10 mouse cellular contexts compared by ENCODE assay signal in genomic region chr8:105951057-105951659, GRCm38 (mm10). TPM values are rescaled to one million over a fixed set of nuclear protein-coding genes. Genes with fewer than 3 reads are reported as not detected.
DNase-seq lines count a peak whose midpoint lies in the region; ATAC-seq lines count a peak whose summit lies in the region.
"Had no signal": no experiment of that assay in that cellular context is flagged by ENCODE, and none has a peak within 500 bp of the region (broad histone marks: within the 10 kb centered on the region; RNA-seq: fewer than 3 reads in every experiment).

No protein-coding gene starts in this region.

- H3K9ac ChIP-seq in hindbrain, embryonic 11.5 days (ENCODE audit: low read depth, low read length): no peak overlapping the region
- no peak overlapping the region for H3K9ac ChIP-seq in kidney, embryonic 15.5 days
- no peak overlapping the region for H3K9ac ChIP-seq in neural tube, embryonic 14.5 days (replicated peaks; ENCODE audit: low read depth, low read length)

- H3K4me1 ChIP-seq in hindbrain, embryonic 10.5 days (replicated peaks): peaks cover 7% of the 10 kb centered on the region
- H3K4me1 ChIP-seq in hindbrain, embryonic 11.5 days (replicated peaks; ENCODE audit: control insufficient read depth, insufficient read depth, low read length): no peaks in the 10 kb centered on the region
- H3K4me1 ChIP-seq in kidney, embryonic 15.5 days: peaks cover 25% of the 10 kb centered on the region
- H3K4me1 ChIP-seq in neural tube, embryonic 14.5 days (ENCODE audit: control insufficient read depth, insufficient read depth, low read length): no peaks in the 10 kb centered on the region

- no peak overlapping the region for H3K4me2 ChIP-seq in hindbrain, embryonic 11.5 days (replicated peaks; ENCODE audit: low read depth, low read length)
- no peak overlapping the region for H3K4me2 ChIP-seq in kidney, embryonic 15.5 days
- H3K4me2 ChIP-seq in neural tube, embryonic 14.5 days (ENCODE audit: low read depth, low read length): no peak overlapping the region

- H3K27ac ChIP-seq in hindbrain, embryonic 10.5 days: peak overlapping the region; percentile 42
- no peak overlapping the region for H3K27ac ChIP-seq in hindbrain, embryonic 11.5 days (ENCODE audit: low read depth, low read length)
- H3K27ac ChIP-seq in kidney, embryonic 15.5 days: peak overlapping the region; percentile 61
- H3K27ac ChIP-seq in neural tube, embryonic 14.5 days (ENCODE audit: low read depth, low read length): peak overlapping the region; percentile 34; the same call in 1 of the 2 replicates

- ATAC-seq in hindbrain, embryonic 11.5 days (ENCODE audit: low FRiP score): no peak
- ATAC-seq in kidney, embryonic 15.5 days (replicated peaks; ENCODE audit: low FRiP score): peak; percentile 79
- peak; percentile 85 for ATAC-seq in neural tube, embryonic 14.5 days (ENCODE audit: low read depth)

- H3K9me3 ChIP-seq in hindbrain, embryonic 10.5 days: no peaks in the 10 kb centered on the region
- H3K9me3 ChIP-seq in hindbrain, embryonic 11.5 days (ENCODE audit: control insufficient read depth, low read length): no peaks in the 10 kb centered on the region
- no peaks in the 10 kb centered on the region for H3K9me3 ChIP-seq in kidney, embryonic 15.5 days (replicated peaks)
- H3K9me3 ChIP-seq in neural tube, embryonic 14.5 days (ENCODE audit: control insufficient read depth, low read length): no peaks in the 10 kb centered on the region
- H3K9me3 ChIP-seq: G1E had no signal

- WGBS in hindbrain, embryonic 10.5 days: 60% methylated on average over 7 of the region's 7 CpGs
- 54% methylated on average over 7 of the region's 7 CpGs for WGBS in hindbrain, embryonic 11.5 days
- WGBS in kidney, embryonic 15.5 days: 44% methylated on average over 7 of the region's 7 CpGs
- 63% methylated on average over 7 of the region's 7 CpGs for WGBS in neural tube, embryonic 14.5 days

- DNase-seq in hindbrain, embryonic 10.5 days (ENCODE audit: low spot score): peak; percentile 39
- DNase-seq in hindbrain, embryonic 11.5 days (ENCODE audit: low spot score): no peak
- peak; percentile 72 for DNase-seq in brain, adult 2 months (ENCODE audit: low read depth, low spot score)
- peak; percentile 33 for DNase-seq in heart, adult 8-10 months (ENCODE audit: low spot score)
- DNase-seq in retina, embryonic 14.5 days (ENCODE audit: low spot score): no peak
- no peak for DNase-seq in thymus, postnatal 14 days

- no peaks in the 10 kb centered on the region for H3K27me3 ChIP-seq in hindbrain, embryonic 10.5 days (ENCODE audit: insufficient read depth, poor library complexity, severe bottlenecking)
- H3K27me3 ChIP-seq in hindbrain, embryonic 11.5 days (ENCODE audit: control insufficient read depth, insufficient read depth, low read length): no peaks in the 10 kb centered on the region
- H3K27me3 ChIP-seq in kidney, embryonic 15.5 days: no peaks in the 10 kb centered on the region
- H3K27me3 ChIP-seq in neural tube, embryonic 14.5 days (ENCODE audit: control insufficient read depth, insufficient read depth, low read length): no peaks in the 10 kb centered on the region

- H3K4me3 ChIP-seq in hindbrain, embryonic 10.5 days: no peak overlapping the region
- H3K4me3 ChIP-seq in hindbrain, embryonic 11.5 days (ENCODE audit: low read depth, low read length): no peak overlapping the region
- no peak overlapping the region for H3K4me3 ChIP-seq in kidney, embryonic 15.5 days (replicated peaks)
- H3K4me3 ChIP-seq in neural tube, embryonic 14.5 days (ENCODE audit: low read depth, low read length): no peak overlapping the region

- peaks cover 79% of the 10 kb centered on the region for H3K36me3 ChIP-seq in hindbrain, embryonic 10.5 days
- H3K36me3 ChIP-seq in hindbrain, embryonic 11.5 days (ENCODE audit: control insufficient read depth, insufficient read depth, low read length): no peaks in the 10 kb centered on the region
- H3K36me3 ChIP-seq in kidney, embryonic 15.5 days: peaks cover 90% of the 10 kb centered on the region
- no peaks in the 10 kb centered on the region for H3K36me3 ChIP-seq in neural tube, embryonic 14.5 days (ENCODE audit: control insufficient read depth, insufficient read depth, low read length)

RNA-seq across cellular contexts. Expression of gene Lcat, which starts 8.0 kb away (rescaled TPM):
- polyA plus RNA-seq in hindbrain, embryonic 10.5 days (2016; fragmentation: Nextera tagmentation; extraction: Ambion mirVana): 0.60 and 0.78 TPM in 2 replicates
- polyA plus RNA-seq in hindbrain, embryonic 11.5 days (2014; fragmentation: Nextera tagmentation; extraction: Ambion mirVana): 0.54 and 0.73 TPM in 2 replicates
- 1 to 10 TPM in 1 of 4 experiments, under 1 TPM in 3; 0.34 to 1.7 (median 0.57) TPM for total RNA-seq in heart, adult 8-10 months (2022)
- 1.3 and 2.8 TPM in 2 replicates for polyA plus RNA-seq in kidney, embryonic 15.5 days (2015; fragmentation: Nextera tagmentation; extraction: Ambion mirVana)
- 0.99 and 2.7 TPM in 2 replicates for polyA plus RNA-seq in neural tube, embryonic 14.5 days (2014; fragmentation: Nextera tagmentation; extraction: Ambion mirVana)

RNA-seq across cellular contexts. Expression of gene Psmb10, which starts 12.9 kb away (rescaled TPM):
- 32.7 and 33.6 TPM in 2 replicates for polyA plus RNA-seq in hindbrain, embryonic 10.5 days (2016; fragmentation: Nextera tagmentation; extraction: Ambion mirVana)
- polyA plus RNA-seq in hindbrain, embryonic 11.5 days (2014; fragmentation: Nextera tagmentation; extraction: Ambion mirVana): 21.6 and 24.6 TPM in 2 replicates
- total RNA-seq in heart, adult 8-10 months (2022): 10 to 100 TPM; 54.6 to 72.9 (median 62.2) TPM
- 43.8 and 44.5 TPM in 2 replicates for polyA plus RNA-seq in kidney, embryonic 15.5 days (2015; fragmentation: Nextera tagmentation; extraction: Ambion mirVana)
- polyA plus RNA-seq in neural tube, embryonic 14.5 days (2014; fragmentation: Nextera tagmentation; extraction: Ambion mirVana): 53.2 and 76.8 TPM in 2 replicates

RNA-seq across cellular contexts. Expression of gene Slc12a4, which starts 14.7 kb away (rescaled TPM):
- 18.7 and 19.3 TPM in 2 replicates for polyA plus RNA-seq in hindbrain, embryonic 10.5 days (2016; fragmentation: Nextera tagmentation; extraction: Ambion mirVana)
- 7.8 and 8.4 TPM in 2 replicates for polyA plus RNA-seq in hindbrain, embryonic 11.5 days (2014; fragmentation: Nextera tagmentation; extraction: Ambion mirVana)
- total RNA-seq in heart, adult 8-10 months (2022): 10 to 100 TPM; 39.9 to 50.4 (median 43.5) TPM
- 30.1 and 33.9 TPM in 2 replicates for polyA plus RNA-seq in kidney, embryonic 15.5 days (2015; fragmentation: Nextera tagmentation; extraction: Ambion mirVana)
- polyA plus RNA-seq in neural tube, embryonic 14.5 days (2014; fragmentation: Nextera tagmentation; extraction: Ambion mirVana): 4.8 and 8.2 TPM in 2 replicates

RNA-seq across cellular contexts. Expression of gene Ctrl, which starts 17.5 kb away (rescaled TPM):
- 1.7 and 2.5 TPM in 2 replicates for polyA plus RNA-seq in hindbrain, embryonic 10.5 days (2016; fragmentation: Nextera tagmentation; extraction: Ambion mirVana)
- 0.81 and 1.3 TPM in 2 replicates for polyA plus RNA-seq in hindbrain, embryonic 11.5 days (2014; fragmentation: Nextera tagmentation; extraction: Ambion mirVana)
- total RNA-seq in heart, adult 8-10 months (2022): under 1 TPM in 1 of 4 experiments, not detected in 3; 0.44 TPM
- 1.2 and 1.7 TPM in 2 replicates for polyA plus RNA-seq in kidney, embryonic 15.5 days (2015; fragmentation: Nextera tagmentation; extraction: Ambion mirVana)
- 3.2 and 3.8 TPM in 2 replicates for polyA plus RNA-seq in neural tube, embryonic 14.5 days (2014; fragmentation: Nextera tagmentation; extraction: Ambion mirVana)

RNA-seq across cellular contexts. Expression of gene Dpep3, which starts 28.1 kb away (rescaled TPM):
- not detected in 2 replicates for polyA plus RNA-seq in hindbrain, embryonic 10.5 days (2016; fragmentation: Nextera tagmentation; extraction: Ambion mirVana)
- not detected in 2 replicates for polyA plus RNA-seq in hindbrain, embryonic 11.5 days (2014; fragmentation: Nextera tagmentation; extraction: Ambion mirVana)
- not detected for total RNA-seq in heart, adult 8-10 months (2022)
- not detected in 2 replicates for polyA plus RNA-seq in kidney, embryonic 15.5 days (2015; fragmentation: Nextera tagmentation; extraction: Ambion mirVana)
- not detected in 2 replicates for polyA plus RNA-seq in neural tube, embryonic 14.5 days (2014; fragmentation: Nextera tagmentation; extraction: Ambion mirVana)
- polyA plus RNA-seq: frontal cortex, adult 2 months; G1E had no signal

Comparison
In these comparisons a context has a peak if more than half of its experiments do, and no peak if none do; other contexts are left out.
1. DNase-seq: peak in hindbrain, embryonic 10.5 days (single experiment), brain, adult 2 months (single experiment) and heart, adult 8-10 months (single experiment); none in hindbrain, embryonic 11.5 days (single experiment), retina, embryonic 14.5 days (single experiment) and thymus, postnatal 14 days (single experiment).